Mouse (Mus musculus): ENCODE data around the gene Ldlrad2.
"Not testable (repeated sequence)": the region's sequence is repeated elsewhere in the genome, so short reads cannot be mapped to it uniquely, and the experiment has no call there.

Gene Ldlrad2

GRCm38 (mm10) chr4:137574469-137574868, at the start of gene Ldlrad2:
Gene Ldlrad2 (minus strand): TSS chr4:137574569.
- DNase-seq (ENCODE audit: low read depth, low spot score): no peak

- DNase-seq (ENCODE audit: low read depth, low spot score): no peak
These were observed 48.5 kb upstream of the Ldlrad2 start for GRCm38 (mm10) chr4:137622847-137623246.

- no peak for DNase-seq (ENCODE audit: low read depth, low spot score)
These were observed 35.9 kb upstream of the Ldlrad2 start for GRCm38 (mm10) chr4:137610256-137610655.

DNA sequence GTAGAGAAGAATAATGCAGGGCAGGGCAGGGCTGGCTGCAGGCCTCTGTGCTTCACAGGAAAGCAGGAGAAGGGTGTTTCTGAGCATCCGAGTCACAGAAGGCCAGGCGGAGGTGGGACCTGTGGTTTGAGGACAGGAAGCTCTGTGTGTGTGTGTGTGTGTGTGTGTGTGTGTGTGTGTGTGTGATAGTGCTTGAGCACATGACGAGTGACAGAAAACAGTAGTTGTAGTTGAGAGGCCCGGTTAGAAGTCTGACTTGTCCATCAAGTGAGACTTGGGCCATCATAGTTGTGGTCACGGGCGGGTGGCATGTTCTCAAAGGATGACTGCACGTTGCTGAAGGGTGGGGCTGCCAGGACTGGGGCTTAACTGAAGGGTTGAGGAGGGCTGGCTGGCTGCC, 35.3 kb upstream of the Ldlrad2 start:
- no peak for DNase-seq (ENCODE audit: low read depth, low spot score)

DNA sequence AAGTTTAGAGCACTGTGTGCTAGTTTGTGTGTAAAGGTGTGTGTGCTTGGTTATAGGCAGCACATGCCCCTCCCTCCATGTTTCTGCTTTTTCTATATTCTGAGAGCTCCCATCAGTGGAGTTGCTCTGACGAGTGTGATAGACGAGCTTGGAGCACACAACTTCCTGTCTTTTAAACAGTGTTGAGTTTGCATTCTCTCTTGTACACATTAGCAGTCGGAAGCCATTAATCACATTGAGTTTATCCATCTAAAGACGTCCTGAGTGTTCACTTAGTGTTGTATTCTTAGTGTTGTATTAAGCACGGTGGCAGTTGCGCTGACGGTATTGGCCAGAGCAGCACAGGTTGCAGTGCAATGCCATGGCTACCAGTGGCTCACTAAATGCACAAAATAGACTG, 34.9 kb upstream of the Ldlrad2 start:
- DNase-seq (ENCODE audit: low read depth, low spot score): no peak

DNA sequence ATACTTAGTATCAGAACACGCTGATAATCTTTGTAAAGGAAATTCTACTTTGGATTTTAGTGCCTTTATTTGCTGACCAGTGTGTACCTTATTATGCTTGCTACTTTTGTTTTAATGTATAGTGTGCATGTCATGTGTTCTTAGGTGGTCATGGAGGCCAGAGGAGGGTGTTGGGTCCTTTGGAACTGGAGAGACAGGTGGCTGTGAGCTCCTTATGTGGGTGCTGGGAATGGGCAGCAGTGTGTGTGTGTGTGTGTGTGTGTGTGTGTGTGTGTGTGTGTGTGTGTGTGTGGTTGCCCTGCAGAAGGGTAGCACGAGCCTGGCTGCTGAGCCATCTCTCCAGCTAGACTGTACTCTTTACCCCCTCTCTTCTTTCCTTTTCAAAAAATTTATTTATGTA, 32.7 kb upstream of the Ldlrad2 start:
- no peak for DNase-seq (ENCODE audit: low read depth, low spot score)

DNA sequence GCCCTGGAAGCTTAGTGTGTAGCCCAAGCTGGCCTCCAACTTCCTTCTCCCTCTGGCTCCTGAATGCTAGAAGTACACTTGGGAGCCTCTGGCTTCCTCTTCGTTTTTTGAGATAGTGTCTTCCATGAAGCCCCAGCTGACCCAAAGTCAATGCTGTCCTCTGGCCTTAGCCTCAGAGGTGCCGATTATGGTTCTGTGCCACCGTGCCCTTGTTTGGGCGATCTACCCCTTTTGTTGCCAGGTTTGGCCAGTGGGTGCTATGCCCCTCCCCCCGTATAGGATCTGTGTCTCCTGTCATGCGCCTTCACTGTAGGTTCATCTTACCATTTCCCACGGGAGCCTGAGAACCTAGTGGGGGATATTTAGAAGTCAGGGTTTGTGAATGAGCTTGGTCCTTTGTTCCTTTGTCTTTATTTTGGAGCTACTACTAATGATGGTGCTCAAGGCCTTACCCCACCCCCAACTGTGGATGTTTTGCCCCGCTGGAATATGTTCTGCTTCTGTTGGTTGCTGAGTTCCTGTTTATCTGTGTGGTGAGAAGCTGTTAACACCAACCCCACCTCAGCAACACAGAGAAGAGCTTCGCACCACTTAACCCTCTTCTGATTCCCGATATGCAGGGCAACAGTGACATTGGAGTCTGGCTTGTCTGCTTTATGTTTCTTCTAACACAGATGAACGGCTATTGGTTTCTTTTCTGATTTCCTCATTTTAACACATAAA, 29.2 kb upstream of the Ldlrad2 start:
- no peak for DNase-seq (ENCODE audit: low read depth, low spot score)

DNA sequence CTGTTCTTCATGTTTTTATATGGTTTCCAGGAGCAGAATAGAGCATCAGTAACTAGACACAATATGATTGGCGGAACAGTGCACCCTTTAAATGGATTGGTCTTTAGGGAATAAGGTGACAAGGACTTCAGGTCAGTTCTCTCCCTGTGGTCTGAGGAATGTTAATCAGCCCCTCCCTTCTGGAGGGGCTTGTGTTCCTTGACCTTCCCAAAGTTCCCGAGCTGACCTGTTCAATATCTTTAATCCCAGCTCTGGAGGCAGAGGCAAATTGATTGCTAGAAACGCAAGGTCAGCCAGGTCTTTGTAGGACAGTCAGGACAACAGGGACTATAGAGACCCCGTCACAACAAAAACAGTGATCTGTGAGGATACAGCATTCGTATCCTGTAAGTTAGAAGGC, 24.2 kb upstream of the Ldlrad2 start:
- DNase-seq (ENCODE audit: low read depth, low spot score): no peak

- no peak for DNase-seq (ENCODE audit: low read depth, low spot score)
These were observed 22.8 kb upstream of the Ldlrad2 start for GRCm38 (mm10) chr4:137597098-137597630.

- DNase-seq (ENCODE audit: low read depth, low spot score): peak; percentile 14
These were observed 20.3 kb upstream of the Ldlrad2 start for GRCm38 (mm10) chr4:137594496-137595270.

GRCm38 (mm10) chr4:137593601-137594495, 19.5 kb upstream of the Ldlrad2 start, which contains the start of gene Usp48:
Gene Usp48 (plus strand): TSS chr4:137593755.
- DNase-seq (ENCODE audit: low read depth, low spot score): peak; percentile 98

GRCm38 (mm10) chr4:137590961-137591360, 16.6 kb upstream of the Ldlrad2 start:
- DNase-seq (ENCODE audit: low read depth, low spot score): no peak

DNA sequence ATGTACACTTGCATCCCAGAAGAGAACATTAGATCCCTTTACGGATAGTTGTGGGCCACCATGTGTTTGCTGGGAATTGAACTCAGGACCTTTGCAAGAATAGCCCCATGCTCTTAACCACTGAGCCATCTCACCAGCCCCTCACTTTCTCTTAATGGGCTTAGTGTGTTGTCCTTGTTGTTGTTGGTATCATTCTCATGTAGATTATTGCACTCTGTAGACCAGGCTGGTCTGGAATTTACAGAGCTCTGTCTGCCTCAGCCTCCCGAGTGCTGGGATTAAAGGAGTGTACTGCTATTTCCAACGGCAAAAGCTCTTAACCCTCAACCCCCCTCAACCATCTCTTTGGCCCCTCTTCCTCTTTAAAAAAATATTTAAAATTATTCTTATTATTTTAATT, 15.2 kb upstream of the Ldlrad2 start:
- DNase-seq (ENCODE audit: low read depth, low spot score): no peak

- not testable (repeated sequence) for DNase-seq (ENCODE audit: low read depth, low spot score)
These were observed 14.7 kb upstream of the Ldlrad2 start for GRCm38 (mm10) chr4:137589095-137589494.

- DNase-seq (ENCODE audit: low read depth, low spot score): no peak
These were observed 7.4 kb upstream of the Ldlrad2 start for GRCm38 (mm10) chr4:137581815-137582214.

DNA sequence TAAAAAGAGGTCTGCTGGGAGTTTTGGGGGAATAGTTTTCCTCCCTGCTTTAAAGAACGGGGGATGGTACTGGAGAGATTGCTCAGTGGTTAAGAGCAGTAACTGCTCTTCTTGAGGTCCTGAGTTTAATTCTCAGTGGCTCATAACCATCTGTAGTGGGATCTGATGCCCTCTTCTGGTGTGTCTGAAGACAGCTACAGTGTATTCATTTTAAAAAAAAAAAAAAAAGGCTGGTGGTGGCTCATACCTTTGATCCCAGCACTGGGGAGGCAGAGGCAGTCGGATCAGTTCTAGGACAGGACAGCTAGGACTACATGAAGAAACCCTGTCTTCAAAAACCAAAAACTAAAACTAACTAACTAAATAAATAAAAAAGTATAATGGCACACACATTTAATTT, 5.9 kb upstream of the Ldlrad2 start:
- no peak for DNase-seq (ENCODE audit: low read depth, low spot score)

- no peak for DNase-seq (ENCODE audit: low read depth, low spot score)
These were observed 5.4 kb upstream of the Ldlrad2 start for GRCm38 (mm10) chr4:137579789-137580188.

GRCm38 (mm10) chr4:137578181-137578845, 3.9 kb upstream of the Ldlrad2 start:
- no peak for DNase-seq (ENCODE audit: low read depth, low spot score)

DNA sequence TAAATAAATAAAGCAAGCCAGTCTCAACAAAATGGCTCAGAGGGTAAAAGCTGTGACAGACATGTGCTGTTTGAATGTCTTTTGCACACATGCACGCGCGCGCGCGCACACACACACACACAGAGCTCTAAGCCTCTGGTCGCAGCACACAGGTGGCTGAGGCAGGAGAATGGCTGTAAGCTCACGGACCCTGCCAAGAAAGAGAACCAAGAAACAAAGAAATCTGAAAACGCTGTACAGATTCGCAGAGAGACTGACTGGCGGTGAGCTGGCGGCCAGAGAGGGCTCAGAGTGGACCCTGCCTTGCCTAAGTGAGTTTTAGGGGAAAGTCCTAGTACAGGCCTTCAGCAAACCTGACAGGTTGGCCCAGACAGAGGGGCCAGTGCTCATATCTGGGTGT, 3.1 kb upstream of the Ldlrad2 start:
- no peak for DNase-seq (ENCODE audit: low read depth, low spot score)

DNA sequence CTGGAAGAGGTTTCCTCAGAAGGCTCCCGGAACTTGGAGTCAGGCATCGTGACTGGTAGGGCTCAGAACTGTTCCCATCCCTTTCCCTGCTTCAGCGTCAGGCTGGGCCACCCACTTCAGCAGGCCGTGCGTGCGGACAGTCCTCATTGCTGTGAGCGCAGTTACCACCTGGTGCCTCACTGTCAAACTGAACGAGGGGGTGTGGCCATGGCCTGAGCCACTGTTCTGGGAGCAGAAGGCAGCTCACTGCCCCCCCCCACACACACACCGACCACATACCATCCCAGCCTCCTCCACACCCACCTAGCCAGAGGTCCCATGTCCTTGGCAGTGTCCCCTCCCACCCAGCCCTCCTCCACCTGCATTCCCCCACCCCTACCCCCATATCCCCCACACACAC, 4.5 kb downstream of the Ldlrad2 start:
- DNase-seq (ENCODE audit: low read depth, low spot score): no peak

DNA sequence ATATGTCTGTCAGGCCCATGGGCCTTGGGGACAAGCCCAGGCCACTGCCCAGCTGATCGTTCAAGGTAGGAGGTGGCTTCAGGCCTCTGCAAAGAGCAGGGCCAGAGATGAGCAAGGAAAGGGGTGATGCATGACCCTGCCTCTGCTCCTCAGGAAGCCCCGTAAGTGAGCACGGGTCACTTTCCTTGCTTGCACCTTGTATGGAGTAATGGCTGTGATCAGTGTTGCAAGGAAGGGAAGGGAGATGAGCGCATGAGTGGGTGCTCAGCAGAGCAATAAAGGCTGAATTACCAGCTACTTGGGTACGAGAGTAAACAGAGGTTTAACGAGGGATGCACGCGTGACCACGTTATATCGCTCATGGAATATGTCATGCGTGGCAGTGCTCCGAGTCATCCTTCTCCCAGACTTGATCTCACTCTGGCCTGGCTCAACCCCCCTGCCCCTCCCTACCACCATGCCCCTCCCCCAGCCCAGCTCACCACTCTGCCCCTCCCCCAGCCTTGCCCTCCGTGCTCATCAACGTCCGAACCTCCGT, 17.6 kb downstream of the Ldlrad2 start:
- no peak for DNase-seq (ENCODE audit: low read depth, low spot score)
